Mouse (Mus musculus): ENCODE results near the gene Gck. TPM values are rescaled to one million over a fixed set of nuclear protein-coding genes. Genes with fewer than 3 reads are reported as not detected.
"Not testable (repeated sequence)": the region's sequence is repeated elsewhere in the genome, so short reads cannot be mapped to it uniquely, and the experiment has no call there.

Gene Gck
- polyA plus RNA-seq, 1 experiment, result 0.30 TPM

GRCm38 (mm10) chr11:5942966-5943365 lies 6.9 kb downstream of the Gck start:
- no peak for TF ChIP-seq CTCF (IDR thresholded peaks at IDR 0.05; ENCODE audit: borderline replicate concordance, insufficient read depth, low read length)
- TF ChIP-seq POLR2A (IDR thresholded peaks at IDR 0.05; ENCODE audit: low read depth, low read length), result no peak
- Histone ChIP-seq H3K4me1 (ENCODE audit: control insufficient read depth, insufficient read depth, low read length) (no peaks in the 10 kb centered on the region), H3K4me3 (ENCODE audit: insufficient read depth, low read length) (no peak overlapping the region)

GRCm38 (mm10) chr11:5934531-5934930 lies 15.3 kb downstream of the Gck start:
- H3K4me1 ChIP-seq (ENCODE audit: control insufficient read depth, insufficient read depth, low read length); H3K27ac ChIP-seq (ENCODE audit: insufficient read depth, low read length); H3K4me3 ChIP-seq (ENCODE audit: insufficient read depth, low read length): not testable (repeated sequence)

More at GRCm38 (mm10) chr11:5942966-5943365, 6.9 kb downstream of the Gck start:
- H3K27ac ChIP-seq (ENCODE audit: insufficient read depth, low read length), result no peak overlapping the region

GRCm38 (mm10) chr11:5931947-5932346 lies 17.9 kb downstream of the Gck start:
- H3K4me1 ChIP-seq (ENCODE audit: control insufficient read depth, insufficient read depth, low read length); H3K27ac ChIP-seq (ENCODE audit: insufficient read depth, low read length); H3K4me3 ChIP-seq (ENCODE audit: insufficient read depth, low read length): not testable (repeated sequence)

GRCm38 (mm10) chr11:5930578-5930977 lies 19.3 kb downstream of the Gck start:
- TF ChIP-seq CTCF (IDR thresholded peaks at IDR 0.05; ENCODE audit: borderline replicate concordance, insufficient read depth, low read length), result no peak
- no peak for TF ChIP-seq POLR2A (IDR thresholded peaks at IDR 0.05; ENCODE audit: low read depth, low read length)
- Histone ChIP-seq H3K27ac (ENCODE audit: insufficient read depth, low read length) (no peak overlapping the region), H3K4me1 (ENCODE audit: control insufficient read depth, insufficient read depth, low read length) (no peaks in the 10 kb centered on the region), H3K4me3 (ENCODE audit: insufficient read depth, low read length) (no peak overlapping the region)

- no peak for TF ChIP-seq CTCF (IDR thresholded peaks at IDR 0.05; ENCODE audit: borderline replicate concordance, insufficient read depth, low read length)
- Histone ChIP-seq H3K4me1 (ENCODE audit: control insufficient read depth, insufficient read depth, low read length) (no peaks in the 10 kb centered on the region), H3K4me3 (ENCODE audit: insufficient read depth, low read length) (no peak overlapping the region), H3K27ac (ENCODE audit: insufficient read depth, low read length) (no peak overlapping the region)
These were observed 23.1 kb downstream of the Gck start for GRCm38 (mm10) chr11:5926696-5927220.

- H3K27ac ChIP-seq (ENCODE audit: insufficient read depth, low read length), result no peak overlapping the region
- no peaks in the 10 kb centered on the region for H3K4me1 ChIP-seq (ENCODE audit: control insufficient read depth, insufficient read depth, low read length)
- no peak for TF ChIP-seq CTCF (IDR thresholded peaks at IDR 0.05; ENCODE audit: borderline replicate concordance, insufficient read depth, low read length)
- no peak for TF ChIP-seq POLR2A (IDR thresholded peaks at IDR 0.05; ENCODE audit: low read depth, low read length)
- no peak overlapping the region for H3K4me3 ChIP-seq (ENCODE audit: insufficient read depth, low read length)
These were observed 25.2 kb downstream of the Gck start for GRCm38 (mm10) chr11:5924699-5925098.

- Histone ChIP-seq H3K4me3 (ENCODE audit: insufficient read depth, low read length) (no peak overlapping the region), H3K27ac (ENCODE audit: insufficient read depth, low read length) (no peak overlapping the region)
- TF ChIP-seq POLR2A (IDR thresholded peaks at IDR 0.05; ENCODE audit: low read depth, low read length) (no peak), CTCF (IDR thresholded peaks at IDR 0.05; ENCODE audit: borderline replicate concordance, insufficient read depth, low read length) (no peak)
These were observed 29.4 kb downstream of the Gck start for GRCm38 (mm10) chr11:5920323-5920960.

GRCm38 (mm10) chr11:5919606-5920005 lies 30.3 kb downstream of the Gck start:
- Histone ChIP-seq H3K27ac (ENCODE audit: insufficient read depth, low read length) (no peak overlapping the region), H3K4me3 (ENCODE audit: insufficient read depth, low read length) (no peak overlapping the region), H3K4me1 (ENCODE audit: control insufficient read depth, insufficient read depth, low read length) (no peaks in the 10 kb centered on the region)
- no peak for TF ChIP-seq CTCF (IDR thresholded peaks at IDR 0.05; ENCODE audit: borderline replicate concordance, insufficient read depth, low read length)
- no peak for TF ChIP-seq POLR2A (IDR thresholded peaks at IDR 0.05; ENCODE audit: low read depth, low read length)

More at GRCm38 (mm10) chr11:5920323-5920960, 29.4 kb downstream of the Gck start:
- no peaks in the 10 kb centered on the region for H3K4me1 ChIP-seq (ENCODE audit: control insufficient read depth, insufficient read depth, low read length)

- Histone ChIP-seq H3K4me1 (ENCODE audit: control insufficient read depth, insufficient read depth, low read length) (no peaks in the 10 kb centered on the region), H3K4me3 (ENCODE audit: insufficient read depth, low read length) (no peak overlapping the region), H3K27ac (ENCODE audit: insufficient read depth, low read length) (no peak overlapping the region)
- TF ChIP-seq CTCF (IDR thresholded peaks at IDR 0.05; ENCODE audit: borderline replicate concordance, insufficient read depth, low read length) (no peak), POLR2A (IDR thresholded peaks at IDR 0.05; ENCODE audit: low read depth, low read length) (no peak)
These were observed 31.8 kb downstream of the Gck start for GRCm38 (mm10) chr11:5918111-5918510.

- no peak overlapping the region for H3K27ac ChIP-seq (ENCODE audit: insufficient read depth, low read length)
- no peak for TF ChIP-seq CTCF (IDR thresholded peaks at IDR 0.05; ENCODE audit: borderline replicate concordance, insufficient read depth, low read length)
- TF ChIP-seq POLR2A (IDR thresholded peaks at IDR 0.05; ENCODE audit: low read depth, low read length), result no peak
- no peaks in the 10 kb centered on the region for H3K4me1 ChIP-seq (ENCODE audit: control insufficient read depth, insufficient read depth, low read length)
- H3K4me3 ChIP-seq (ENCODE audit: insufficient read depth, low read length), result no peak overlapping the region
These were observed 33.7 kb downstream of the Gck start for GRCm38 (mm10) chr11:5916178-5916548.

Data from embryonic fibroblast, embryonic 13.5 days (primary cell).